Mouse (Mus musculus): ENCODE data around the gene Ldlrad1. TPM values are rescaled to one million over a fixed set of nuclear protein-coding genes. Genes with fewer than 3 reads are reported as not detected.

Ldlrad1 gene
- total RNA-seq (2014; rRNA removed) (0.69 TPM in 1 of 2 replicates, not detected in the other), polyA plus RNA-seq (2015; fragmentation: Nextera tagmentation; extraction: Ambion mirVana) (not detected in 2 replicates)

DNA sequence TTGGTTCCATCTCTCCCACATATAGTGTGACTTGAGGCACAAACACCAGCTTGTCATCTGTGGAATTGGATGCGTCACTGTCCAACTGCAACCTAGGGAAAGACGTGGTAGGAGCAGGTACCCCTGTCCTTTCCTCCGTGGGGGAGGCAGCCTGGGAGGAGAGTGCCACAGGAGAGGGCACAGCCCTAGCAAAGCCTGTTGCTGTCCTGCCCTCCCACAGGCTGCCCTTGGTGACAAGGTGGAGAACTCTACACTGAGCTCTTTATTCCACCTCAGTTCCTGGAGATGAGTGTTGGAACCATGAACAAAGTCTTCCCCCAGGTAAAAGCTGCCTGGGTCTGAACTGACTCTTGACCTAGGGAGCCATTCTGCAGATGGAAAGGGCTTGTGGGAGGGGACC lies at the start of gene Ldlrad1:
Gene Ldlrad1 (plus strand): TSS at position 301 of the 400 bp plus-strand sequence.
- 87% methylated on average over 3 of the region's 3 CpGs for WGBS

DNA sequence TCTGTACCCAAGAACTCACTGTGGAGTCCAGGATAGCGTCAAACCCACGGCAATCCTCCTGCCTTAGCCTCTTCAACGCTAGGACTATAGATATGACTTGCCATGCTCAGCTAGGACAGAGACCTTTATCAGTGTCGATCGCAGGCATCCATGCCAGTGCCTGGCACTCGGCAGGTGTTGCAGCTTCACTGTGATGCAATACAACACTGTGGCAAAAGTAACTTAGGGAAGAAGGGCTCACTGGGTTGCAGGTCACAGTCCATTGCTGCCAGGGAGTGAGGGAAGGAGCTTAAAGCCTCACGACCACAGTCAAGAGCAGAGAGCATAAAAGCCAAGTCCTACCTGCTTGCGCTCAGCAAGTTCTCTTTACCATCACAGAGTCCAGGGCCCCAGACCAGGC lies 48.8 kb upstream of the Ldlrad1 start:
- no peak for DNase-seq
- TF ChIP-seq CTCF (IDR thresholded peaks at IDR 0.05; ENCODE audit: low read depth), result no peak
- H3K27ac ChIP-seq (ENCODE audit: low read depth, low read length), result no peak overlapping the region
- 87% methylated on average over 8 of the region's 8 CpGs for WGBS
- no peaks in the 10 kb centered on the region for H3K4me1 ChIP-seq (ENCODE audit: insufficient read depth)
- ATAC-seq, result no peak
- no peaks in the 10 kb centered on the region for H3K27me3 ChIP-seq (ENCODE audit: insufficient read depth, low read length)
- no peak overlapping the region for H3K4me3 ChIP-seq (ENCODE audit: low read depth, low read length)
- H3K9me3 ChIP-seq (ENCODE audit: low read length), result no peaks in the 10 kb centered on the region
- peaks cover 21% of the 10 kb centered on the region for H3K36me3 ChIP-seq (ENCODE audit: insufficient read depth)
- H3K4me2 ChIP-seq (ENCODE audit: low read depth), result no peak overlapping the region
- no peak overlapping the region for H3K9ac ChIP-seq

More for the DNA sequence above, at the start of gene Ldlrad1:
- Histone ChIP-seq H3K27me3 (ENCODE audit: insufficient read depth, low read length) (no peaks in the 10 kb centered on the region), H3K9ac (no peak within 1 kb of the TSS), H3K4me1 (ENCODE audit: insufficient read depth) (no peaks in the 10 kb centered on the region), H3K4me3 (ENCODE audit: low read depth, low read length) (no peak within 1 kb of the TSS), H3K9me3 (ENCODE audit: low read length) (no peaks in the 10 kb centered on the region), H3K27ac (ENCODE audit: low read depth, low read length) (no peak within 1 kb of the TSS), H3K36me3 (ENCODE audit: insufficient read depth) (peaks cover 33% of the 10 kb centered on the region), H3K4me2 (ENCODE audit: low read depth) (no peak within 1 kb of the TSS)
- no peak for TF ChIP-seq CTCF (IDR thresholded peaks at IDR 0.05; ENCODE audit: low read depth)
- no peak for ATAC-seq
- DNase-seq, result no peak

DNA sequence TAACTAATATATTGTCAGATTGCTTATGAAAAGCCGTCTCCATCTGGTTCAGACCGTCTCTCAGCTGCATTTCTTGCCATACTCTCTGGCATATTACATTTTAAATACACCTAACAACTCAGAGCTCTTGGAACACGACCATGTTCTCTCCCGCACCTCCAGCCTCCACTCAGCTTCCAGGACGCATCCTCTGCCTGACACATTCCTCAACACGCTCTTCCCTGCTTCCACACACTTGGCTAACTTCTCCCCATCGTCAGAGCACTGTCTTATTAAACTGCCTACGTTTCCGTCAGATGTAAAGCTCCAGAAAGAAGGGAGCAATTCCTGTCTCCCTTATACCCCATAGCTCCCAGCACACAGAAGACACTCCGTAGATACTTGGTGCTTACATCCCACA lies 45.6 kb upstream of the Ldlrad1 start:
- Histone ChIP-seq H3K9ac (no peak overlapping the region), H3K4me2 (ENCODE audit: low read depth) (no peak overlapping the region), H3K9me3 (ENCODE audit: low read length) (no peaks in the 10 kb centered on the region), H3K27me3 (ENCODE audit: insufficient read depth, low read length) (no peaks in the 10 kb centered on the region), H3K36me3 (ENCODE audit: insufficient read depth) (peaks cover 18% of the 10 kb centered on the region), H3K4me3 (ENCODE audit: low read depth, low read length) (no peak overlapping the region), H3K27ac (ENCODE audit: low read depth, low read length) (no peak overlapping the region; the same call in 1 of the 2 replicates), H3K4me1 (ENCODE audit: insufficient read depth) (no peaks in the 10 kb centered on the region)
- no peak for TF ChIP-seq CTCF (IDR thresholded peaks at IDR 0.05; ENCODE audit: low read depth)
- DNase-seq (peak; percentile 17), ATAC-seq (peak; percentile 34; the same call in 1 of the 2 replicates)
- WGBS, result 82% methylated on average over 10 of the region's 10 CpGs

DNA sequence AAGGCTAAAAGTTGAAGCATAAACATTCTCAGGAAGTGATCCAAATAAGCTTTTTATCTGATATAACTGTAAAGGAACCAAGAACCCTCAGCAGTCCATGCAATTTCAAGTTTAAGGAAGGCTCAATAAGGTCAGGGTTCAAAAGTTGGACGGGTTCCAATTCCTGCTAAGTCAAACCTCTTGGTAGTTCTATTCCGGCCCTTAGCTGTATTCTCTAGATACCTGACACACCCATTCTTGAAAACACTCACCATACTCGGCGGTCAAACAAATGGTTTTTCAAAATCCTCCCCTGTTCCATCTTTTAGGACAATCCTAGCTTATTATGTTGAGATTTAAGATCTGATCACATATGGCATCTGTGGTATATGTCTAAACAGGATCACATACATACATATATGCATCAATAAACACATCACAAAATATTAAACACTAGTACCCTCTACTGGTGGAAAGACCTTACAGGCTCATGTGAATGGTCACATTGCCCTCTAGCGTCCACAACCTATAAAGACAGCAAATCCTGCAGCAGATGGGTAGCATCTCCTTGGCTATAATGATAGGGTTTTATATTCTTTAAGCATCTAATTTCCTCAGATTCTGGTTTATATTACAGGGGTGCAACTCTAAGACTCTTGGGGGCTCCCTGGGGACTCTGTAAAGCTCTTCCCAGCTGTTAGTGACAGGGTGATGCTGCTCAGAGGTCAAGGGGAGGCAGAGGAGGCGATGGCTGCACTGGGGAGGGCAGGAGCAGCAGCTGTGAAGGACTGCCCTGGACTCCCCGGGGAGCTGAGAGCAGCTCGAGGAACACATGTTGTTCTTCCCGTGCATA lies 45.0 kb upstream of the Ldlrad1 start:
- peak; percentile 92 for ATAC-seq
- no peak overlapping the region for H3K4me3 ChIP-seq (ENCODE audit: low read depth, low read length)
- no peaks in the 10 kb centered on the region for H3K4me1 ChIP-seq (ENCODE audit: insufficient read depth)
- peak; percentile 89 for DNase-seq
- H3K9me3 ChIP-seq (ENCODE audit: low read length), result no peaks in the 10 kb centered on the region
- peak; percentile 100 for TF ChIP-seq CTCF (IDR thresholded peaks at IDR 0.05; ENCODE audit: low read depth)
- WGBS, result 37% methylated on average over 9 of the region's 9 CpGs
- no peaks in the 10 kb centered on the region for H3K27me3 ChIP-seq (ENCODE audit: insufficient read depth, low read length)
- peaks cover 18% of the 10 kb centered on the region for H3K36me3 ChIP-seq (ENCODE audit: insufficient read depth)
- no peak overlapping the region; the same call in 1 of the 2 replicates for H3K27ac ChIP-seq (ENCODE audit: low read depth, low read length)
- H3K4me2 ChIP-seq (ENCODE audit: low read depth), result no peak overlapping the region
- H3K9ac ChIP-seq, result no peak overlapping the region

DNA sequence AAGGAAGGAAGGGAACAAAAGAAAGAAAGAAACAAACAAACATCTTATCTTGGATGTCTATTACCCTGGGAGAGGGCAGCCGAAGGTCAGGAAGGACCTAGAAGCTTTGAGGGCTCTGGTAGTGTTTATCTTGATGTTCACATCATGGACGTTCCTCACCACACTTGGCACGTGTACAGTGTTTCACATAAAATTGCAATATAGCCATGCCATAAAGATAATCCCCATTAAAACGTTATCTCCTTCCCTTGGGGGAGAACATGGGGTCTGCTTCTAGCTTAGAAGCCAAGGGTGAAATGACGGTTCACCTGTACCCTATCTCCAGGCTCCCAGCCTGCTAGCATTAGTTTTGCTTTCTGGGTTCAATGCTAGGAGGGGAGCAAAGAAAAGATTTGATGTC lies 42.3 kb upstream of the Ldlrad1 start:
- no peak for TF ChIP-seq CTCF (IDR thresholded peaks at IDR 0.05; ENCODE audit: low read depth)
- 87% methylated on average over 5 of the region's 5 CpGs for WGBS
- Histone ChIP-seq H3K27ac (ENCODE audit: low read depth, low read length) (no peak overlapping the region), H3K9me3 (ENCODE audit: low read length) (no peaks in the 10 kb centered on the region), H3K4me1 (ENCODE audit: insufficient read depth) (no peaks in the 10 kb centered on the region), H3K27me3 (ENCODE audit: insufficient read depth, low read length) (no peaks in the 10 kb centered on the region), H3K36me3 (ENCODE audit: insufficient read depth) (peaks cover 10% of the 10 kb centered on the region), H3K4me3 (ENCODE audit: low read depth, low read length) (no peak overlapping the region), H3K9ac (no peak overlapping the region), H3K4me2 (ENCODE audit: low read depth) (no peak overlapping the region)
- no peak for ATAC-seq
- DNase-seq, result no peak

DNA sequence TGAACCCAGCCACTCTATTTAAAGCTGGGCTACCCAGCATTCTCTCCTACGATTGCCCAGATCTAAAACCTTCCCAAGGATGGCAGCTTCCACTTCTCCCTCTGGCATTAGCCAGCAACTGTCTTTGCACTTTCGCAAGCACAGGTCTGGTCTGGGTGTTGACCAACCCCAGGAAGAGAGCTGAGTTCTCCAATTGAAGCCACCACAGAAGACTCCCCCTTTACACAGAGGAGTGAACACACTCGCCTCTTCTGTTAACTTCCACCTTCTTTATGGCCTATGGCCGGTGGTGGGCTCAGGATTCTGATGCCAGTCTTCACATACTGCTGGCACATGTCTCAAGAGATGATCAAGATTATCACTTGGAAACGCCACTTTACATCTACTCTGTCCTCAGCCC lies 41.2 kb upstream of the Ldlrad1 start:
- DNase-seq (no peak), ATAC-seq (no peak)
- no peak overlapping the region for H3K4me2 ChIP-seq (ENCODE audit: low read depth)
- H3K9ac ChIP-seq, result no peak overlapping the region
- no peak for TF ChIP-seq CTCF (IDR thresholded peaks at IDR 0.05; ENCODE audit: low read depth)
- H3K27me3 ChIP-seq (ENCODE audit: insufficient read depth, low read length), result no peaks in the 10 kb centered on the region
- 88% methylated on average over 5 of the region's 5 CpGs for WGBS
- no peaks in the 10 kb centered on the region for H3K9me3 ChIP-seq (ENCODE audit: low read length)
- no peaks in the 10 kb centered on the region for H3K4me1 ChIP-seq (ENCODE audit: insufficient read depth)
- no peak overlapping the region for H3K4me3 ChIP-seq (ENCODE audit: low read depth, low read length)
- H3K27ac ChIP-seq (ENCODE audit: low read depth, low read length), result no peak overlapping the region
- H3K36me3 ChIP-seq (ENCODE audit: insufficient read depth), result peaks cover 10% of the 10 kb centered on the region

DNA sequence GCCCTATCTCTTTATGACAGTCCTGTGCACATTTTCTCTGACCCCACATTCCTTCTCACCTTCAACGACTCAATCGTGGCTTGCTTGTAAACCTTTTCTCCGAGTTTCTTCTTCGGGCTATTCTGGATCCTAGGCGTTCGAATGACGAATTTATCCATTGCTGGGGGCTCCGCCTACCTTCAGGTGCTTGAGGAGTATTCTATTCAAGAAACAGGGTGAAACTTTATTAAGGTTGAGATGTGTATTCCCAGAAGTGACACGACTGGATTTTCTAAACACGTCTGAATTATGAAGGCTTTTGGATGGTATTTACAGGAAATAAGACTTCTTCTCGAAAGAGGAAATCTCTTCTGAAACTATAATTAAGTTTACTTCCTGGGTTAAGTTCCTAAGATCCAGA lies 31.5 kb upstream of the Ldlrad1 start:
- H3K4me1 ChIP-seq (ENCODE audit: insufficient read depth), result peaks cover 10% of the 10 kb centered on the region

More for the DNA sequence above, 31.5 kb upstream of the Ldlrad1 start:
- Histone ChIP-seq H3K27me3 (ENCODE audit: insufficient read depth, low read length) (no peaks in the 10 kb centered on the region), H3K36me3 (ENCODE audit: insufficient read depth) (peaks cover 8% of the 10 kb centered on the region), H3K4me3 (ENCODE audit: low read depth, low read length) (peak overlapping the region; percentile 97), H3K27ac (ENCODE audit: low read depth, low read length) (no peak overlapping the region), H3K9me3 (ENCODE audit: low read length) (no peaks in the 10 kb centered on the region), H3K9ac (peak overlapping the region; percentile 68; the same call in 1 of the 2 replicates), H3K4me2 (ENCODE audit: low read depth) (peak overlapping the region; percentile 60)
- WGBS, result 54% methylated on average over 11 of the region's 11 CpGs
- ATAC-seq, result no peak
- no peak for TF ChIP-seq CTCF (IDR thresholded peaks at IDR 0.05; ENCODE audit: low read depth)
- DNase-seq, result no peak

All from forebrain, postnatal 0 days (tissue).